Mouse (Mus musculus) G1E (cell line): ENCODE data around the gene Copz1. TPM values are rescaled to one million over a fixed set of nuclear protein-coding genes. Genes with fewer than 3 reads are reported as not detected.

Experiments
- ATAC-seq: 2 replicates; pipeline ENCODE4 v1.8.0; 2016; ENCODE audit warnings: mild to moderate bottlenecking; ENCODE audit not compliant: insufficient number of reproducible peaks, poor library complexity, low FRiP score, severe bottlenecking; ENCODE audit errors: extremely low read depth
- DNase-seq: peaks from one replicate; pipeline ENCODE4 v3.0.0; 2012; ENCODE audit warnings: low spot score
- H3K27me3 ChIP-seq: 2 replicates; pipeline ENCODE4 v1.6.1; 2012; ENCODE audit warnings: mild to moderate bottlenecking, low read length, inconsistent platforms; ENCODE audit not compliant: insufficient read depth
- H3K36me3 ChIP-seq: replicated peaks from 2 replicates; pipeline ENCODE3; 2012; ENCODE audit warnings: mild to moderate bottlenecking, inconsistent platforms
- H3K4me1 ChIP-seq: 2 replicates; pipeline ENCODE4 v1.6.1; 2012; ENCODE audit warnings: low read depth, low read length, inconsistent platforms, mixed read lengths; ENCODE audit not compliant: insufficient read depth
- H3K4me3 ChIP-seq: 2 replicates; pipeline ENCODE4 v1.5.1; 2012; ENCODE audit warnings: low read depth, mild to moderate bottlenecking, inconsistent platforms, low read length, moderate library complexity, mixed read lengths
- H3K9me3 ChIP-seq: replicated peaks from 2 replicates; pipeline ENCODE4 v1.6.1; 2012; ENCODE audit warnings: inconsistent platforms
- CTCF ChIP-seq: IDR thresholded peaks from 2 replicates; pipeline ENCODE4 v1.5.1; 2012; ENCODE audit warnings: low read depth, low read length, inconsistent platforms, mixed read lengths
- GATA1 ChIP-seq: IDR thresholded peaks from 2 replicates; pipeline ENCODE4 v1.6.1; 2012; ENCODE audit warnings: borderline replicate concordance, low read length, inconsistent platforms, mixed read lengths
- GATA2 ChIP-seq: IDR thresholded peaks from 2 replicates; pipeline ENCODE4 v1.6.1; 2012; ENCODE audit warnings: low read depth, low read length, inconsistent platforms, borderline replicate concordance
- POLR2AphosphoS5 ChIP-seq: IDR thresholded peaks from 2 replicates; pipeline ENCODE4 v1.6.1; 2012; ENCODE audit warnings: low read depth, low read length, inconsistent platforms; ENCODE audit not compliant: insufficient replicate concordance
- TAL1 ChIP-seq: conservative IDR thresholded peaks from 2 replicates; pipeline ENCODE4 v1.6.1; 2012; ENCODE audit warnings: low read depth, low read length, inconsistent platforms, mixed read lengths
- polyA plus RNA-seq: library from polyadenylated mRNA; stranded (reverse); fragments of >175 nt; gene quantifications from 2 replicates; pipeline ENCODE4 v1.2.3, GENCODE M21; 2012
- total RNA-seq, 2 experiments: library from RNA; stranded (forward) in 1 of 2; stranded (reverse) in 1 of 2; fragments of 200-1000 nt in 1 of 2; fragments of >200 nt in 1 of 2; fragmentation: Nextera tagmentation in 1 of 2; gene quantifications; 2 replicates each; pipeline ENCODE4 v1.2.3; 2014 to 2017

Copz1 gene
- total RNA-seq (2014; fragmentation: Nextera tagmentation) (494 and 507 TPM in 2 replicates), total RNA-seq (2017) (182 and 184 TPM in 2 replicates), polyA plus RNA-seq (72.4 and 97.2 TPM in 2 replicates)

GRCm38 (mm10) chr15:103272419-103273279 lies at the start of gene Copz1:
Gene Copz1 (plus strand): TSS chr15:103272714.
- H3K36me3 ChIP-seq: peaks cover 14% of the 10 kb centered on the region
- ATAC-seq: peak; percentile 93
- no peaks in the 10 kb centered on the region for H3K27me3 ChIP-seq
- H3K4me3 ChIP-seq: peak within 1 kb of the TSS; percentile 86
- TF ChIP-seq CTCF: no peak
- TF ChIP-seq TAL1: no peak
- TF ChIP-seq GATA2: no peak
- no peak for TF ChIP-seq POLR2AphosphoS5
- no peak for TF ChIP-seq GATA1
- H3K9me3 ChIP-seq: peaks cover 3% of the 10 kb centered on the region; the same call in 1 of the 2 replicates
- H3K4me1 ChIP-seq: peaks cover 51% of the 10 kb centered on the region
- peak; percentile 84 for DNase-seq

DNA sequence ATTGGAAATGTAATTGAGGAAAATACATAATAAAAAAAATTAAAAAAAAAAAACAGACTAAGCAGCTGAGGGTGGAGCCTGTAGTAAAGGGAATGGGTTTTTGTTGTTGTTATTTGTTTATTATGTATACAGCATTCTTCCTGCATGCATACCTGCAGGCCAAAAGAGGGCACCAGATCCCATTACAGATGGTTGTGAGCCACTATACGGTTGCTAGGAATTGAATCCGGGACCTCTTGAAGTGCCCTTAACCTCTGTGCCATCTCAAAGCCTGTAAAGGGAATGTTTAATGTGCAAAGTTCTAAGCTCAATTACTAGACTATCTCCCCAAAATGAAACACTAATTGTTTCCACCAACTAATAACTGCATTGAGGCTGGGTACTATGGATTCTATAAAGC lies 48.4 kb upstream of the Copz1 start:
- TF ChIP-seq GATA1 (no peak), GATA2 (no peak), POLR2AphosphoS5 (no peak), CTCF (no peak), TAL1 (no peak)
- Histone ChIP-seq H3K4me3 (no peak overlapping the region), H3K4me1 (peaks cover 33% of the 10 kb centered on the region), H3K36me3 (peaks cover 67% of the 10 kb centered on the region), H3K9me3 (no peaks in the 10 kb centered on the region), H3K27me3 (no peaks in the 10 kb centered on the region)
- DNase-seq (no peak), ATAC-seq (no peak)

DNA sequence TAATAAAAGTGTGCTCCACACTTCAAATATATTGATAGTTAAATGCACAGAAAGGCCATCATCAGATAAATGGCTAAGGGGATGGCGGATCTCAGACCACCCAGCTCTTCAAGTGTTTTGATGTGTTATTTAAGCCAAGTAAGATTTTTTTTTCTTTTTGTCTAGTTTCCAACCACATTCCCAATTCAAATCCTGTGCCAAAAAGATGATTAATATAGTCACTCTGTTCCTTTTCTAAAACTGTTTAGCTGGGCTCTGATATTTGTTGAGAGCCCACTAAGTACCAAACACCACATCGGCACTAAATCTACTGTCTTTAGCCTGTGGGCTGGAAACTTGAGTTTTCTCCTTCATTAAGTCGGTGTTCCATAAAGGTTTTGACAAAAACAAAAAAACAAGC lies 45.5 kb upstream of the Copz1 start:
- Histone ChIP-seq H3K4me1 (peaks cover 27% of the 10 kb centered on the region), H3K4me3 (no peak overlapping the region), H3K27me3 (no peaks in the 10 kb centered on the region), H3K9me3 (no peaks in the 10 kb centered on the region), H3K36me3 (peaks cover 48% of the 10 kb centered on the region)
- DNase-seq (no peak), ATAC-seq (no peak)
- TF ChIP-seq TAL1 (no peak), GATA1 (no peak), POLR2AphosphoS5 (no peak), CTCF (no peak), GATA2 (no peak)

- DNase-seq: no peak
- Histone ChIP-seq H3K36me3 (peaks cover 50% of the 10 kb centered on the region), H3K4me3 (no peak overlapping the region), H3K9me3 (no peaks in the 10 kb centered on the region), H3K4me1 (peaks cover 29% of the 10 kb centered on the region), H3K27me3 (no peaks in the 10 kb centered on the region)
- ATAC-seq: no peak
- TF ChIP-seq CTCF: no peak
- TF ChIP-seq TAL1: no peak
- no peak for TF ChIP-seq POLR2AphosphoS5
- no peak for TF ChIP-seq GATA1
- no peak for TF ChIP-seq GATA2
These were observed 44.9 kb upstream of the Copz1 start for GRCm38 (mm10) chr15:103227572-103227971.

GRCm38 (mm10) chr15:103228904-103229303 lies 43.6 kb upstream of the Copz1 start:
- TF ChIP-seq POLR2AphosphoS5: no peak
- no peak for TF ChIP-seq TAL1
- no peak for TF ChIP-seq GATA1
- TF ChIP-seq GATA2: no peak
- no peak for TF ChIP-seq CTCF
- Histone ChIP-seq H3K4me1 (peaks cover 29% of the 10 kb centered on the region), H3K36me3 (peaks cover 55% of the 10 kb centered on the region), H3K27me3 (no peaks in the 10 kb centered on the region), H3K4me3 (no peak overlapping the region), H3K9me3 (no peaks in the 10 kb centered on the region)
- no peak for ATAC-seq
- DNase-seq: no peak

DNA sequence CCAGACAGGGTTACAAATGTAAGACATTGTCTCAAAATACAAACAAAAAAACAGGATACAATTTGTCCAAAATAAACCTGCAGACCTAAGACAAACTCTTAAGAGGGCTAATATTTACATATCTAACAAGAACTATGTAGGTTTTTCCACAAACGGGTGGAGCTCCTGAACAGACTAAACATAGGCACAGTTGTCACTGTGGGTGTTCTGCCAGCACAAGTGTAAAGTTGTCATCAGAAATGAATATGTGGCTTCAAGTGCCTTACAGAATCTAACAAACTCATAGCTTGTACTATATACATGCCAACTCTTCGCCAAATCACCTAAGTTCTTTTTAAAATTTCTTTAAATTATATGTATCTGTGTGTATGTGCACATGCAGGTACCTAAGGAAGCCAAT lies 39.4 kb upstream of the Copz1 start:
- DNase-seq: no peak
- H3K9me3 ChIP-seq: no peaks in the 10 kb centered on the region
- no peak for ATAC-seq
- H3K4me1 ChIP-seq: peaks cover 41% of the 10 kb centered on the region
- no peaks in the 10 kb centered on the region for H3K27me3 ChIP-seq
- no peak overlapping the region for H3K4me3 ChIP-seq
- no peak for TF ChIP-seq TAL1
- no peak for TF ChIP-seq POLR2AphosphoS5
- TF ChIP-seq GATA2: no peak
- no peak for TF ChIP-seq CTCF
- TF ChIP-seq GATA1: no peak
- H3K36me3 ChIP-seq: peaks cover 54% of the 10 kb centered on the region
